Mouse (Mus musculus) erythroblast, embryonic 14.5 days (primary cell): ENCODE measurements around the gene Nfe2l1. TPM values are rescaled to one million over a fixed set of nuclear protein-coding genes. Genes with fewer than 3 reads are reported as not detected.

Source experiments
- H3K27me3 ChIP-seq: 2 replicates; pipeline ENCODE4 v1.6.1; 2012; ENCODE audit warnings: inconsistent platforms; ENCODE audit not compliant: control insufficient read depth
- H3K36me3 ChIP-seq: 2 replicates; pipeline ENCODE4 v1.6.1; 2012; ENCODE audit warnings: mild to moderate bottlenecking, inconsistent platforms; ENCODE audit not compliant: control insufficient read depth
- H3K4me1 ChIP-seq: 2 replicates; pipeline ENCODE4 v1.6.1; 2012; ENCODE audit warnings: inconsistent platforms; ENCODE audit not compliant: control insufficient read depth
- H3K4me3 ChIP-seq: replicated peaks from 2 replicates; pipeline ENCODE3; 2012; ENCODE audit warnings: moderate library complexity, mild to moderate bottlenecking, inconsistent platforms
- H3K9me3 ChIP-seq: 2 replicates; pipeline ENCODE4 v1.6.1; 2012; ENCODE audit warnings: low read length, inconsistent platforms, mixed read lengths; ENCODE audit not compliant: control insufficient read depth
- GATA1 ChIP-seq: IDR thresholded peaks from 2 replicates; pipeline ENCODE4 v1.6.1; 2012; ENCODE audit warnings: low read length, inconsistent platforms, mixed read lengths
- TAL1 ChIP-seq: IDR thresholded peaks from 3 replicates; pipeline ENCODE4 v1.6.1; 2012; ENCODE audit warnings: low read length, inconsistent platforms, mixed read lengths
- polyA plus RNA-seq: library from polyadenylated mRNA; stranded (reverse); fragments of >175 nt; gene quantifications from 2 replicates; pipeline ENCODE4 v1.2.3, GENCODE M21; 2012

Gene Nfe2l1
- polyA plus RNA-seq, 1 experiment, result 4.6 TPM

DNA sequence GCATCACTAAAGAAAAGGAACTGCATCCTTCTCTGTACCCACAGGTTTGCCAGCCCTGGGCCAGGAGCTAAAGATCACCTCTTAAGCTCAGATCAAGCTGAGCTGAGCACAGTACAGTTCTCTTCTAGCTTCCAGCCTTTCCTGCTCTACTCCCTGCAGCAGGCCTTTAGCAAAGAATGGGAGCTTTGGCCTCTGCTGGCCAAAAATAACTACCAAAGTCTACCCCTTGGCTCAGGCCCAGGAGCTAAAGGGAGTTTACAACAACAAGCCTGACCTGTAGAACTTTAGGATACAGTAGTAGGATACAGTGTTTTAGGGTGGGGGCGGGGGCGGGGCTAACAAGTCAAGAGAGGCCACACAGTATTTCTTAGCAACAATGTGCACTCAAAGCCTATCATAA, 3.3 kb downstream of the Nfe2l1 start:
- Histone ChIP-seq H3K4me1 (peaks cover 80% of the 10 kb centered on the region), H3K4me3 (no peak overlapping the region), H3K27me3 (no peaks in the 10 kb centered on the region), H3K9me3 (no peaks in the 10 kb centered on the region), H3K36me3 (peaks cover 60% of the 10 kb centered on the region)
- TF ChIP-seq GATA1 (no peak), TAL1 (no peak)

GRCm38 (mm10) chr11:96824783-96825495, 4.8 kb downstream of the Nfe2l1 start:
- H3K4me1 ChIP-seq, result peaks cover 67% of the 10 kb centered on the region
- H3K36me3 ChIP-seq, result peaks cover 75% of the 10 kb centered on the region
- H3K9me3 ChIP-seq, result no peaks in the 10 kb centered on the region
- no peak for TF ChIP-seq GATA1
- TF ChIP-seq TAL1, result no peak
- no peaks in the 10 kb centered on the region for H3K27me3 ChIP-seq
- H3K4me3 ChIP-seq, result no peak overlapping the region

- peaks cover 66% of the 10 kb centered on the region for H3K4me1 ChIP-seq
- H3K4me3 ChIP-seq, result peak overlapping the region; percentile 59
- no peaks in the 10 kb centered on the region for H3K9me3 ChIP-seq
- H3K27me3 ChIP-seq, result no peaks in the 10 kb centered on the region
- peaks cover 83% of the 10 kb centered on the region for H3K36me3 ChIP-seq
- no peak for TF ChIP-seq TAL1
- TF ChIP-seq GATA1, result no peak
Measured at GRCm38 (mm10) chr11:96823880-96824782, 5.6 kb downstream of the Nfe2l1 start.

GRCm38 (mm10) chr11:96823471-96823837, 6.3 kb downstream of the Nfe2l1 start:
- TF ChIP-seq GATA1 (no peak), TAL1 (no peak)
- H3K4me1 ChIP-seq, result peaks cover 60% of the 10 kb centered on the region
- H3K36me3 ChIP-seq, result peaks cover 90% of the 10 kb centered on the region
- no peaks in the 10 kb centered on the region for H3K9me3 ChIP-seq
- peak overlapping the region; percentile 59 for H3K4me3 ChIP-seq
- no peaks in the 10 kb centered on the region for H3K27me3 ChIP-seq

DNA sequence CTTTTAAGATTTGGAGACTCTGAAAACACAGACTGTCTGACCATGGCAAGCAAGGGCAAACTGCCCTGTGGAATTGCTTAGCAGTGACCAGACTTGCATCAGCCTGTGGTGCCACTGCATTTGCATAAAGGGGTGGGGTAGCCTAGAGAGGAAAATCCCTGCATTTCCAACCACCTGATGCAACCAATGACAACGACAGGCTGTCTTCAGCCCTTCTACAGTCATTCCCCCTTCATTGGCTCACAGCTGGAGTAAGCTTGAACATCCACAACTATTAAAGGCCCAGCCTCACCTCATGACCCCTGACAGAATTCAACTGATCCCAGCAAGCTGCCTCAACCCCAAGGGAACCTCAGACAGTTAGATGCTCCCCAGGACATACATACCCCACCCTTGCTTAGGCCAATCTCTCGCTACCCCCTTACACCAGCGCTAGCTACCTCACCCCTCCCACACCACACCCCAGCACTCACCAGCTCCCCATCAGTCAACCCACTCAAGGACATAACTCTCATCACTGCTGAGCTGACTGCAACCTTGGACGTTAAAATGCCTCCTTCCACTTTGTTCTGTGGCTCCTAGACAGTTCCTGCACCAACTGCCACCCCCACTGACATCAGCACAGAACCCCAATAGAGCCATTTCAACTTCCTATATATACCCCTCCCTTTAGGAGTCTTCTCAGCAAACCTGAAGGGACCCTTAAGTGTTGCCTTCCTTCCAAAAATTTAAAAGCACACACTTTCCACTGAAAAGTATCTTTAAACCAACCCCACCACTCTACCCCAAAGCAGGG, 6.9 kb downstream of the Nfe2l1 start:
- peak overlapping the region; percentile 59 for H3K4me3 ChIP-seq
- peaks cover 91% of the 10 kb centered on the region for H3K36me3 ChIP-seq
- no peaks in the 10 kb centered on the region for H3K27me3 ChIP-seq
- peaks cover 54% of the 10 kb centered on the region for H3K4me1 ChIP-seq
- no peaks in the 10 kb centered on the region for H3K9me3 ChIP-seq
- TF ChIP-seq TAL1 (no peak), GATA1 (no peak)

DNA sequence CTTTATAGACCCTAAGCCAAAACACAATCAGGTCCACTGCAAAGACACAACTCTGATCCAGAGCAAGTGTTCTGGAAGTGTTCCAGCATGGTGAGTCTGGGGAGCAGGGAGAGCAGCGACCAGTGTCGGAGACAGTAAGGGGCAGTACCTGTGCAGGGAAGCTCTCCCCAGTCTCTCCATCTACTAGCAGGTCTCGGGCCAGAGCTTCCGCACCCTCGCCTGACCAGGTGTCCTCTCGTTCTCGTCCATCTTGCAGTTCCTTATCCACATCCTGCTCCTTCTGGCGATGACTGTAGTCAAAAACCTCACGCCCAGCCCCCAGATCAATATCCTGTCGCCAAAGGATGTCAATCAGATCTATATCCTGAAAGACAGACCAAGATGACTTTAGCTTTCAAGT, 7.8 kb downstream of the Nfe2l1 start:
- TF ChIP-seq TAL1 (no peak), GATA1 (no peak)
- no peak overlapping the region for H3K4me3 ChIP-seq
- H3K36me3 ChIP-seq, result peaks cover 91% of the 10 kb centered on the region
- peaks cover 45% of the 10 kb centered on the region for H3K4me1 ChIP-seq
- no peaks in the 10 kb centered on the region for H3K27me3 ChIP-seq
- H3K9me3 ChIP-seq, result no peaks in the 10 kb centered on the region

DNA sequence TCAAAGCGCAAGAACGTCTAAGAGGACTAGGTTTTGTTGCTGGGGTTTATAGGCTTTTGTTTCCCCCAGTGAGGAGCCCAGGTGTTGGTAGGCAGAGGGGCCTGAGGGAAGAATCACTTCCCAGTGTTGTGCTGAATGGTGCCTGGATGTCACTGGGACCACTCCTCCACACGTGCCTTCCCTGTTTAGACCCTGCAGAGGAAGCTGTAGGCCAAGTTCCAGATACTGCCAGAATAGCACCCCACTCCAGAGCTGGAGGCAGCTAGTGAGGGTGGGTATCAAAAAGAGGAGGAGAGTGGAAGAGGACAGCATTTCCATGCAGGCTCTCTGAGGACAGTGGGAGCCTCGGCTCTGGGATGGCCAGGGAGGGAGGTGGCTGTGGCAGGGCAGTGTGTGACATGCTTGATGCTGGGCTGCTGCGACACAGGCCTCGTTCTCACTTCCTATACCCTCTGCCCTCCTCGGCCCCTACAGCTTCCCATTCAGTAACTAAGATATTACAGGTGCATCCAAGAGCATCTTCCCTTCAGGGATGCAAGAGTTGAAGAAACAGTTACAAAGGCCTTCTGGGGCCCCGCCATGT, 11.5 kb downstream of the Nfe2l1 start:
- H3K27me3 ChIP-seq, result no peaks in the 10 kb centered on the region
- H3K9me3 ChIP-seq, result no peaks in the 10 kb centered on the region
- H3K4me3 ChIP-seq, result no peak overlapping the region
- peaks cover 95% of the 10 kb centered on the region for H3K36me3 ChIP-seq
- H3K4me1 ChIP-seq, result peaks cover 8% of the 10 kb centered on the region
- TF ChIP-seq TAL1, result no peak
- TF ChIP-seq GATA1, result no peak

- Histone ChIP-seq H3K36me3 (peaks cover 92% of the 10 kb centered on the region), H3K4me1 (no peaks in the 10 kb centered on the region), H3K4me3 (no peak overlapping the region), H3K27me3 (no peaks in the 10 kb centered on the region), H3K9me3 (no peaks in the 10 kb centered on the region)
- TF ChIP-seq GATA1, result no peak
- TF ChIP-seq TAL1, result no peak
Measured at GRCm38 (mm10) chr11:96816979-96817378, 12.8 kb downstream of the Nfe2l1 start.

- no peak for TF ChIP-seq GATA1
- no peak for TF ChIP-seq TAL1
- Histone ChIP-seq H3K27me3 (no peaks in the 10 kb centered on the region), H3K36me3 (peaks cover 92% of the 10 kb centered on the region), H3K4me3 (no peak overlapping the region), H3K4me1 (no peaks in the 10 kb centered on the region), H3K9me3 (no peaks in the 10 kb centered on the region)
Measured at GRCm38 (mm10) chr11:96816494-96816893, 13.3 kb downstream of the Nfe2l1 start.
